Mouse (Mus musculus): ENCODE results near the gene Usp43.

Usp43 gene

GRCm38 (mm10) chr11:67806832-67807597, 114.9 kb downstream of the Usp43 start:
- no peak for DNase-seq (ENCODE audit: low read depth)

- peak; percentile 5 for DNase-seq (ENCODE audit: low read depth)
These were observed 116.4 kb downstream of the Usp43 start for GRCm38 (mm10) chr11:67805538-67805937.
